Mouse (Mus musculus) thymus, postnatal 0 days (tissue): ENCODE data around the gene Ppt2. TPM values are rescaled to one million over a fixed set of nuclear protein-coding genes. Genes with fewer than 3 reads are reported as not detected.

ENCODE experiments used
- DNase-seq: peaks from one replicate; pipeline ENCODE4 v3.0.0-alpha.2; 2015; ENCODE audit warnings: low spot score
- polyA plus RNA-seq: library from polyadenylated mRNA; unstranded; fragments of >200 nt; fragmentation: Nextera tagmentation; extraction: Ambion mirVana; gene quantifications from 2 replicates; pipeline ENCODE4 v1.2.1, GENCODE M21; 2015

The Ppt2 gene
- polyA plus RNA-seq, 1 experiment from 2014 or later: 38.4 TPM

GRCm38 (mm10) chr17:34639461-34640255, 11.3 kb upstream of the Ppt2 start:
- no peak for DNase-seq

GRCm38 (mm10) chr17:34637459-34637858, 9.1 kb upstream of the Ppt2 start:
- DNase-seq: no peak

DNA sequence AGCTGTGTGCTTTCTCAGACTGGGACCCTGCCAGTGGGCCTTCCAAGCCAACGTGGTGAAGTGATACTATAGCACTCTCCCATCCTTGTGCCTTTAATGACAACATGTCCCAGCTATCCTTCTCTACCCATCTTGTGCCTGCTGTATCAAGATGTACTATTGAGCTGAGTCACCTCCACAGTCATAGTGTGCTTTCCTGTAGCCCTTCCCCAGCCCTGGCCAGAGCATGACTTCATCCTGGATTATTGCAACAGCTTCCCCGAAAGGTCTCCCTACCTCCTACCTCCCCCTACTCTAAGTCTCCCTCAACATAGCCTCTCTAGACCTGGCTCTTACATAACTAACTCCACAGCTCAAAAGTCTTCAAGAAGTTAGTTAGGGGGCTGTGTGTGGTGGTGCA, 7.4 kb upstream of the Ppt2 start:
- no peak for DNase-seq

- DNase-seq: peak; percentile 91
Measured at GRCm38 (mm10) chr17:34632261-34632691, 4.0 kb upstream of the Ppt2 start.

DNA sequence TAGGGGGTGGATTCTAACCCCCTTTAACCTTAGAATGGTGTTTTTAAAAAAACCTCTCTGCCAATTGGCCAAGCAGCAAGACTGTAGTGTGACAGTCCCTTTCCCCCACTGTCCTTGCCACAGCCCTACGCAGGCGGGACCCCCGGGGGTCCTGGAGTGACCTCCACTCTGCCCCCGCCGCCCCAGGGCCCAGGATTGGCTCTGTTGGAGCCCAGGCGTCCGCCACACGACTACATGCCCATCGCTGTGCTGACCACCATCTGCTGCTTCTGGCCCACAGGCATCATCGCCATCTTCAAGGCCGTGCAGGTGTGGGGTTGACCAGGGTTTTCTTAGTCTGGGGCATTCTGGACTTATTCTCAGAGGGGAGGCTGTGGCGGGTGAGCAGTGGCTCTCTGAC, 3.3 kb upstream of the Ppt2 start:
- DNase-seq: no peak

DNA sequence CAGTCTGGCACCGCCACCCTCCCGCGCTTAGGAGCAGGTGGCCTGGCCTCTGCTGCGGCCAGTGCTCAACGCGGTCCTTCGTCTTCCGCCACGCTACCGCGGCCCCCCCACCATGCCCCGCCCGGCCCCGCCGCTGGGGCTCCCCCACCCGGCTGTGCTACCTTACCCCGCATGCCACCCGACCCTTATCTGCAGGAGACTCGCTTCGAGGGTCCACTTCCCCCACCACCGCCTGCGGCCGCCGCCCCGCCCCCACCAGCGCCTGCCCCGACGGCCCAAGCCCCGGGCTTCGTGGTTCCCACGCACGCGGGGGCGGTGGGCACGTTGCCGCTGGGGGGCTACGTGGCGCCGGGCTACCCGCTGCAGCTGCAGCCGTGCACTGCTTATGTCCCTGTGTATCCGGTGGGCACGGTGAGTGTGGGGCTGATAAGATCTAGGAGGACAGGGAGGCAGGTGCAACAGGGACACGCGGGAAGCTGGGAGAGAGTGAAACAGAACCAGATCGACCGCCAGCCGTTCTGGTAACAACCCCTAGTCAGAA, 2.5 kb upstream of the Ppt2 start:
- DNase-seq: peak; percentile 73

DNA sequence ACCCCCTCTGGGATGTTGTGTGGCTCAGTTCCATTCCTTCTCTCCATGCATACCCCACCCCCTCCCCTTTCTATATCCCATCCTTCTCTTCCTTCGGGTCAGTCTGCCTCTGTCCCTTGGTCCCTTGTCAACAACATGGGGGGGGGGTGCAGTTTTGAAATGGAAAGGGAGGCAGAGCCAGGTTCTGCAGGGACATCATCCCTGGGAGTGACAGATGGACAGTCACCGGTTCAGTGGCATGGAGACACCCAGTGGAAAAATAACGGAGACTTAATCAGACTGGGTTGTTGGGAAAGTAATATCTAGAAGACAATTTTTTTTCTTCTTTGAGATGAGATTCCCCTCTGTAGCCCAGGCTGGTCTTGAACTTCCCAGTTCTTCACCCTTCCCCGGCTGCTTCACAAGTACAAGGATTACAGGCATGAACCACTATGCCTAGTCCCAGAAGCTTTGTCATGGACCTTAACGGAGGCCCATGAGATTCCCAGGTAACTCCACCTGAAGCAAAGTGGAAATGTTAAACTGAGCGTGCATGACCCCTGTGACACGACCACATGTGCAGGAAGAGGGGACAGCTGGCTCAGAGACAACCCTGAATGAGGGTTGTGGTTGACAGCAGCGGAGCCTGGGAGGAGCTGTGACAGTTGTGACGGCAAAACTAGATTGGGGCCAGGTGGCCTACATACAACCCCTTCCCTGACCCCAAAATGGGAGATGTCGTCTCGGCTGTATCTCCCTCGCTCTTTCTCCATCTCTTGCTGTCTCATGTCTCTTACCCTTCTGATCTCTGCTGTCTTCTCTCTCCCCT, 1.7 kb upstream of the Ppt2 start:
- peak; percentile 94 for DNase-seq

DNA sequence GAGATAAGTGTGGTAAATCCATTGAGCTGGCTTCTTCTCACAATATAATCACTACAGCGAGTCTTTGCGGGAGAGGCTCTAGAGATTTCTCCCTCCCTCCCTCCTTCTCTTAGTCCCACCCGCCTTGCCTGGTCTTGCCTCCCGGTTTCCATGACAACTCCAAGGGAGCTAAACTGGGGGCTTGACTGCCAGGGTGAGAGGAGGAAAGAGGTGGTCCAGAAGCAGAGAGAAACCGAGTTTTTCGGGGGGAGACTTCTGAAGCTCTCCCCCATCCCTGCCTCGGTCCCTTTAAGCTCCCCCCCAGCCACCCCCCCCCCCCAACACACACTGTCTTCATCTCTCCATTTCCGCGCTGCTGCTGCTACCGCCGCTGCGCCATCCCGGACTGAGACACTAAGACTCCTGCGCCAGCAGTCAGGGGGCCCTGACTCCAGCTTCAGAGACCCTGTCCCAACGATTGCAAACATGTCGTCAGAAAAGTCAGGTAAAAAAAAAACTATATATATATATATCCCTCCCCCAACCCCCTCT, 976 bp upstream of the Ppt2 start, which contains the start of gene Prrt1:
TSS of gene Prrt1 (plus strand) at position 313 of the 531 bp plus-strand sequence.
- peak; percentile 64 for DNase-seq

- DNase-seq: peak; percentile 30
Measured at GRCm38 (mm10) chr17:34628644-34628967, 296 bp upstream of the Ppt2 start.

- peak; percentile 89 for DNase-seq
Measured at GRCm38 (mm10) chr17:34627093-34627942, 992 bp downstream of the Ppt2 start.

- DNase-seq: peak; percentile 61
Measured at GRCm38 (mm10) chr17:34626773-34627092, 1.6 kb downstream of the Ppt2 start.

DNA sequence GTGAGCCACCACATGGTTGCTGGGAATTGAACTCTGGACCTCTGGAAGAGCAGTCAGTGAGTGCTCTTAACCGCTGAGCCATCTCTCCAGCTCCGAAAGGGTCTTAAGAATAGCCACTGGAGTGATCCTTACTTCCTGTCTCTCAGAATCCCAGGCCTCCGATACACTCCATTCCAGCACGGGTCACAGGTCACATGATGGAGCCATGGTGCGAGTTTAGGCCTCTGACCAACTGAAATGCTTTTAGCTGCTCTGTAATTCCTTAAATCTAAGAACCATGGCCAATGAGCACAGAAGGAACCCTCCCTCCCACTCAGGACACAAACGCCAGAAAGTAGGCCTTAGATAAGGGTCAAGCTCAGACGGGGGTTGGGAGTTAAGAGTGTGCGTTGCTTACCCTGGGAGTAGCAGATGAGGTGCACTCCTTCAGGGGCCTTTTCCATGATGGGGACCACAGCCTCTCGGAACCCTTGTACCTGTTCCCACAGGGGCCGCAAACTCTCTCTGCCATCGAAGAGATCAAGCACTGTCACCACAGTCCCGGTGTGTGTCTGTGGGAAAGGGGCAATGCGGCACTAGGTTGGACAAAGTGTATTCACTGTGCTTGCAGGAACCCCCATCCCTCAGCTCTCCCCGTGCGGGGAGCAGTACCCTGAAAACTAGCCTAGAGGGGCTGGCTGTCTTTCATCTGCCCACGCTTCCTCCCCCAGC, 2.1 kb downstream of the Ppt2 start:
- DNase-seq: no peak

- no peak for DNase-seq
Measured at GRCm38 (mm10) chr17:34624981-34625380, 3.3 kb downstream of the Ppt2 start.

GRCm38 (mm10) chr17:34623161-34623560, 5.1 kb downstream of the Ppt2 start:
- no peak for DNase-seq

GRCm38 (mm10) chr17:34621006-34621405, 7.3 kb downstream of the Ppt2 start:
- DNase-seq: no peak

- peak; percentile 85 for DNase-seq
Measured at GRCm38 (mm10) chr17:34618999-34619398, 9.3 kb downstream of the Ppt2 start.

GRCm38 (mm10) chr17:34615871-34616270, 12.4 kb downstream of the Ppt2 start, which contains the start of gene Egfl8:
Gene Egfl8 (minus strand): TSS chr17:34615971.
- no peak for DNase-seq

- DNase-seq: no peak
Measured at GRCm38 (mm10) chr17:34613830-34614229, 14.5 kb downstream of the Ppt2 start.

- DNase-seq: no peak
Measured at GRCm38 (mm10) chr17:34613054-34613645, 15.2 kb downstream of the Ppt2 start.

- no peak for DNase-seq
Measured at GRCm38 (mm10) chr17:34611050-34611449, 17.3 kb downstream of the Ppt2 start.
